Mouse (Mus musculus): ENCODE measurements around the gene Asic2. TPM values are rescaled to one million over a fixed set of nuclear protein-coding genes. Genes with fewer than 3 reads are reported as not detected.
A peak's percentile ranks its signal among the peaks of the same experiment; 100 is the strongest.

Asic2 gene
- polyA plus RNA-seq, 1 experiment: 0.75 TPM

GRCm38 (mm10) chr11:81680511-81680910, 287.7 kb downstream of the Asic2 start:
- no peaks in the 10 kb centered on the region for H3K4me1 ChIP-seq (ENCODE audit: control insufficient read depth, insufficient read depth, low read length)
- H3K4me3 ChIP-seq (ENCODE audit: insufficient read depth, low read depth, low read length): no peak overlapping the region
- H3K27me3 ChIP-seq (replicated peaks; ENCODE audit: control insufficient read depth, insufficient read depth, low read length): no peaks in the 10 kb centered on the region; the same call in 1 of the 2 replicates
- H3K36me3 ChIP-seq (ENCODE audit: control insufficient read depth, insufficient read depth, low read length): no peaks in the 10 kb centered on the region
- no peak overlapping the region for H3K27ac ChIP-seq (ENCODE audit: insufficient read depth, low read depth, low read length)
- TF ChIP-seq POLR2A (IDR thresholded peaks at IDR 0.05; ENCODE audit: low read depth, low read length) (no peak), CTCF (conservative IDR thresholded peaks at IDR 0.05; ENCODE audit: insufficient read depth, insufficient read length, low read depth, low read length) (no peak)
- no peak for DNase-seq
- 74% methylated on average over 2 of the region's 2 CpGs for WGBS

- DNase-seq: no peak
- Histone ChIP-seq H3K36me3 (ENCODE audit: control insufficient read depth, insufficient read depth, low read length) (no peaks in the 10 kb centered on the region), H3K27ac (ENCODE audit: insufficient read depth, low read depth, low read length) (no peak overlapping the region), H3K4me1 (ENCODE audit: control insufficient read depth, insufficient read depth, low read length) (no peaks in the 10 kb centered on the region), H3K4me3 (ENCODE audit: insufficient read depth, low read depth, low read length) (no peak overlapping the region), H3K27me3 (replicated peaks; ENCODE audit: control insufficient read depth, insufficient read depth, low read length) (no peaks in the 10 kb centered on the region; the same call in 1 of the 2 replicates)
- no peak for TF ChIP-seq POLR2A (IDR thresholded peaks at IDR 0.05; ENCODE audit: low read depth, low read length)
- TF ChIP-seq CTCF (conservative IDR thresholded peaks at IDR 0.05; ENCODE audit: insufficient read depth, insufficient read length, low read depth, low read length): no peak
Observed at GRCm38 (mm10) chr11:81671724-81672123, 296.5 kb downstream of the Asic2 start.

- no peak for TF ChIP-seq POLR2A (IDR thresholded peaks at IDR 0.05; ENCODE audit: low read depth, low read length)
- TF ChIP-seq CTCF (conservative IDR thresholded peaks at IDR 0.05; ENCODE audit: insufficient read depth, insufficient read length, low read depth, low read length): no peak
- no peak overlapping the region for H3K4me3 ChIP-seq (ENCODE audit: insufficient read depth, low read depth, low read length)
- no peak for DNase-seq
- whole genome bisulfite sequencing: 45% methylated on average over 3 of the region's 3 CpGs
- no peaks in the 10 kb centered on the region for H3K4me1 ChIP-seq (ENCODE audit: control insufficient read depth, insufficient read depth, low read length)
- no peaks in the 10 kb centered on the region for H3K36me3 ChIP-seq (ENCODE audit: control insufficient read depth, insufficient read depth, low read length)
- H3K27ac ChIP-seq (ENCODE audit: insufficient read depth, low read depth, low read length): no peak overlapping the region
- no peaks in the 10 kb centered on the region; the same call in 1 of the 2 replicates for H3K27me3 ChIP-seq (replicated peaks; ENCODE audit: control insufficient read depth, insufficient read depth, low read length)
Observed at GRCm38 (mm10) chr11:81670436-81670835, 297.8 kb downstream of the Asic2 start.

- Histone ChIP-seq H3K27ac (ENCODE audit: insufficient read depth, low read depth, low read length) (no peak overlapping the region), H3K4me3 (ENCODE audit: insufficient read depth, low read depth, low read length) (no peak overlapping the region), H3K36me3 (ENCODE audit: control insufficient read depth, insufficient read depth, low read length) (no peaks in the 10 kb centered on the region), H3K27me3 (replicated peaks; ENCODE audit: control insufficient read depth, insufficient read depth, low read length) (no peaks in the 10 kb centered on the region), H3K4me1 (ENCODE audit: control insufficient read depth, insufficient read depth, low read length) (no peaks in the 10 kb centered on the region)
- no peak for TF ChIP-seq POLR2A (IDR thresholded peaks at IDR 0.05; ENCODE audit: low read depth, low read length)
- no peak for TF ChIP-seq CTCF (conservative IDR thresholded peaks at IDR 0.05; ENCODE audit: insufficient read depth, insufficient read length, low read depth, low read length)
- 33% methylated on average over 1 of the region's 1 CpGs for WGBS
- DNase-seq: no peak
Observed at GRCm38 (mm10) chr11:81658850-81659249, 309.4 kb downstream of the Asic2 start.

- 73% methylated on average over 2 of the region's 2 CpGs for WGBS
- Histone ChIP-seq H3K27ac (ENCODE audit: insufficient read depth, low read depth, low read length) (no peak overlapping the region), H3K4me1 (ENCODE audit: control insufficient read depth, insufficient read depth, low read length) (no peaks in the 10 kb centered on the region), H3K27me3 (replicated peaks; ENCODE audit: control insufficient read depth, insufficient read depth, low read length) (no peaks in the 10 kb centered on the region), H3K36me3 (ENCODE audit: control insufficient read depth, insufficient read depth, low read length) (no peaks in the 10 kb centered on the region), H3K4me3 (ENCODE audit: insufficient read depth, low read depth, low read length) (no peak overlapping the region)
- DNase-seq: no peak
- no peak for TF ChIP-seq POLR2A (IDR thresholded peaks at IDR 0.05; ENCODE audit: low read depth, low read length)
- TF ChIP-seq CTCF (conservative IDR thresholded peaks at IDR 0.05; ENCODE audit: insufficient read depth, insufficient read length, low read depth, low read length): no peak
Observed at GRCm38 (mm10) chr11:81657121-81657520, 311.1 kb downstream of the Asic2 start.

- DNase-seq: no peak
- Histone ChIP-seq H3K4me1 (ENCODE audit: control insufficient read depth, insufficient read depth, low read length) (no peaks in the 10 kb centered on the region), H3K4me3 (ENCODE audit: insufficient read depth, low read depth, low read length) (no peak overlapping the region), H3K27me3 (replicated peaks; ENCODE audit: control insufficient read depth, insufficient read depth, low read length) (no peaks in the 10 kb centered on the region), H3K36me3 (ENCODE audit: control insufficient read depth, insufficient read depth, low read length) (no peaks in the 10 kb centered on the region), H3K27ac (ENCODE audit: insufficient read depth, low read depth, low read length) (no peak overlapping the region)
- TF ChIP-seq POLR2A (IDR thresholded peaks at IDR 0.05; ENCODE audit: low read depth, low read length) (no peak), CTCF (conservative IDR thresholded peaks at IDR 0.05; ENCODE audit: insufficient read depth, insufficient read length, low read depth, low read length) (no peak)
- WGBS: 28% methylated on average over 4 of the region's 4 CpGs
Observed at GRCm38 (mm10) chr11:81647828-81648227, 320.4 kb downstream of the Asic2 start.

GRCm38 (mm10) chr11:81645549-81645948, 322.7 kb downstream of the Asic2 start:
- Histone ChIP-seq H3K36me3 (ENCODE audit: control insufficient read depth, insufficient read depth, low read length) (no peaks in the 10 kb centered on the region), H3K27me3 (replicated peaks; ENCODE audit: control insufficient read depth, insufficient read depth, low read length) (no peaks in the 10 kb centered on the region), H3K27ac (ENCODE audit: insufficient read depth, low read depth, low read length) (no peak overlapping the region), H3K4me1 (ENCODE audit: control insufficient read depth, insufficient read depth, low read length) (no peaks in the 10 kb centered on the region), H3K4me3 (ENCODE audit: insufficient read depth, low read depth, low read length) (no peak overlapping the region)
- DNase-seq: no peak
- TF ChIP-seq POLR2A (IDR thresholded peaks at IDR 0.05; ENCODE audit: low read depth, low read length) (no peak), CTCF (conservative IDR thresholded peaks at IDR 0.05; ENCODE audit: insufficient read depth, insufficient read length, low read depth, low read length) (0 out of 2 replicates have a peak, but pooled peaks have one; percentile 15)
- 96% methylated on average over 3 of the region's 3 CpGs for WGBS
